Mouse (Mus musculus) hindbrain, postnatal 0 days (tissue): ENCODE results near the gene Accsl. TPM values are rescaled to one million over a fixed set of nuclear protein-coding genes. Genes with fewer than 3 reads are reported as not detected.

Source experiments
- ATAC-seq: fragments of 200-750 bp; cut with Nextera tagmentation; 2 replicates; pipeline ENCODE4 v1.8.0; 2017; ENCODE audit warnings: mild to moderate bottlenecking, moderate TSS enrichment, moderate library complexity
- DNase-seq: peaks from one replicate; pipeline ENCODE4 v3.0.0-alpha.2; 2015; ENCODE audit warnings: low spot score
- H3K27ac ChIP-seq: fragments of 300-500 bp; sonication (generic); 2 replicates; pipeline ENCODE4 v1.5.1; 2014; ENCODE audit warnings: mild to moderate bottlenecking
- H3K27me3 ChIP-seq: fragments of 300-500 bp; sonication (generic); 2 replicates; pipeline ENCODE4 v1.6.1; 2014; ENCODE audit warnings: low read length, mixed read lengths; ENCODE audit not compliant: insufficient read depth
- H3K36me3 ChIP-seq: fragments of 300-500 bp; sonication (generic); 2 replicates; pipeline ENCODE4 v1.6.1; 2014; ENCODE audit warnings: low read length, mixed read lengths; ENCODE audit not compliant: insufficient read depth
- H3K4me1 ChIP-seq: fragments of 300-500 bp; sonication (generic); 2 replicates; pipeline ENCODE4 v1.6.1; 2014; ENCODE audit warnings: antibody characterized with exemption, low read length, mixed read lengths; ENCODE audit not compliant: insufficient read depth
- H3K4me2 ChIP-seq: fragments of 300-500 bp; sonication (generic); 2 replicates; pipeline ENCODE4 v1.6.1; 2014; ENCODE audit warnings: low read depth, mild to moderate bottlenecking, low read length, moderate library complexity, mixed read lengths
- H3K4me3 ChIP-seq: fragments of 300-500 bp; sonication (generic); 2 replicates; pipeline ENCODE4 v1.5.1; 2014; ENCODE audit warnings: low read length
- H3K9ac ChIP-seq: fragments of 300-500 bp; sonication (generic); replicated peaks from 2 replicates; pipeline ENCODE4 v1.6.1; 2014; ENCODE audit warnings: mild to moderate bottlenecking, low read length, moderate library complexity, mixed read lengths
- H3K9me3 ChIP-seq: fragments of 300-500 bp; sonication (generic); 2 replicates; pipeline ENCODE4 v1.6.1; 2016; ENCODE audit warnings: low read length, mixed read lengths
- CTCF ChIP-seq: IDR thresholded peaks from 2 replicates; pipeline ENCODE4 v1.5.1; 2016; ENCODE audit warnings: antibody characterized with exemption, control low read depth, low read depth
- whole genome bisulfite sequencing: fragments of 180-500 bp; shearing (Covaris S2); extraction: QIAGEN DNeasy Blood & Tissue Kit; methylation state at CpG from one replicate; pipeline ENCODE4 v1.1.7; 2014; 5-methylcytosine and 5-hydroxymethylcytosine counted together
- polyA plus RNA-seq: library from polyadenylated mRNA; unstranded; fragments of >200 nt; fragmentation: Nextera tagmentation; extraction: Ambion mirVana; gene quantifications from 2 replicates; pipeline ENCODE4 v1.2.1, GENCODE M21; 2015
- total RNA-seq: library from RNA; depleted of rRNA; stranded (reverse); fragments of >200 nt; gene quantifications from 2 replicates; pipeline ENCODE4 v1.2.3, GENCODE M21; 2014

Accsl gene
- total and polyA plus RNA-seq, 2 experiments from 2014 or later, result 0.30 TPM; not detected in 1

DNA sequence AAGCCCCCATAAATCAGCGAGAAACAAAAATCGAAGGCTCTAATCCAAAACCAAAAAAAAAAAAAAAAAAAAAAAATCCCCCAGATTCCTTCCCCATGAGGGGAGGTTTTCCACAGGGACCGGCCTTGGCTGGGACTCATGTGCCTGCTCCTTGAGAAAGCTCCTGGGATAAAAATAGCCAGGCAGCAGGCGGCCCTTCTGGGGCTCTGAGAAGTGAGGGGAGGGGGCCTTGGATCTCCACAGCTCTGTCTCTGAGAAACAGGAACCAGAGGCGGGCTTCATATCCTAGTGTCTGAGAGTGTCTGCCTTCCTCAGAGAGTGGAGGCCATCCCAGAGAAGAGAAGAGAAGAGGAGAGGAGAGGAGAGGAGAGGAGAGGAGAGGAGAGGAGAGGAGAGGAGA, 8.0 kb upstream of the Accsl start:
- H3K36me3 ChIP-seq, result no peaks in the 10 kb centered on the region
- H3K9ac ChIP-seq, result no peak overlapping the region
- peaks cover 6% of the 10 kb centered on the region for H3K4me1 ChIP-seq
- TF ChIP-seq CTCF, result no peak
- H3K4me3 ChIP-seq, result no peak overlapping the region
- no peaks in the 10 kb centered on the region for H3K27me3 ChIP-seq
- H3K4me2 ChIP-seq, result no peak overlapping the region
- no peak overlapping the region for H3K27ac ChIP-seq
- no peaks in the 10 kb centered on the region for H3K9me3 ChIP-seq
- no peak for DNase-seq
- 74% methylated on average over 5 of the region's 5 CpGs for WGBS
- no peak for ATAC-seq

- 69% methylated on average over 3 of the region's 3 CpGs for WGBS
- no peak for TF ChIP-seq CTCF
- ATAC-seq, result 0 out of 2 replicates have a peak, but pooled peaks have one; percentile 31
- H3K4me2 ChIP-seq, result no peak overlapping the region
- H3K9me3 ChIP-seq, result no peaks in the 10 kb centered on the region
- H3K27me3 ChIP-seq, result no peaks in the 10 kb centered on the region
- no peak overlapping the region for H3K4me3 ChIP-seq
- no peaks in the 10 kb centered on the region for H3K36me3 ChIP-seq
- no peak overlapping the region for H3K9ac ChIP-seq
- H3K27ac ChIP-seq, result no peak overlapping the region
- DNase-seq, result peak; percentile 37
- H3K4me1 ChIP-seq, result peaks cover 6% of the 10 kb centered on the region
These were observed 5.6 kb upstream of the Accsl start for GRCm38 (mm10) chr2:93874606-93875005.

- no peaks in the 10 kb centered on the region for H3K27me3 ChIP-seq
- no peak overlapping the region; the same call in 1 of the 2 replicates for H3K9ac ChIP-seq
- DNase-seq (no peak), ATAC-seq (no peak)
- 31% methylated on average over 2 of the region's 2 CpGs for WGBS
- H3K4me2 ChIP-seq, result no peak overlapping the region
- H3K9me3 ChIP-seq, result no peaks in the 10 kb centered on the region
- H3K36me3 ChIP-seq, result no peaks in the 10 kb centered on the region
- H3K4me3 ChIP-seq, result no peak overlapping the region
- peaks cover 6% of the 10 kb centered on the region for H3K4me1 ChIP-seq
- no peak for TF ChIP-seq CTCF
- H3K27ac ChIP-seq, result no peak overlapping the region
These were observed 5.2 kb upstream of the Accsl start for GRCm38 (mm10) chr2:93874227-93874514.

- no peak for ATAC-seq
- no peaks in the 10 kb centered on the region for H3K36me3 ChIP-seq
- H3K4me2 ChIP-seq, result no peak overlapping the region
- 19% methylated on average over 12 of the region's 12 CpGs for WGBS
- 0 out of 2 replicates have a peak overlapping the region, but pooled peaks have one; percentile 17 for H3K27ac ChIP-seq
- peak; percentile 34 for DNase-seq
- no peak for TF ChIP-seq CTCF
- no peaks in the 10 kb centered on the region for H3K27me3 ChIP-seq
- H3K4me3 ChIP-seq, result no peak overlapping the region
- H3K9ac ChIP-seq, result no peak overlapping the region; the same call in 1 of the 2 replicates
- peaks cover 6% of the 10 kb centered on the region for H3K4me1 ChIP-seq
- H3K9me3 ChIP-seq, result no peaks in the 10 kb centered on the region
These were observed 4.7 kb upstream of the Accsl start for GRCm38 (mm10) chr2:93873449-93874226.

DNA sequence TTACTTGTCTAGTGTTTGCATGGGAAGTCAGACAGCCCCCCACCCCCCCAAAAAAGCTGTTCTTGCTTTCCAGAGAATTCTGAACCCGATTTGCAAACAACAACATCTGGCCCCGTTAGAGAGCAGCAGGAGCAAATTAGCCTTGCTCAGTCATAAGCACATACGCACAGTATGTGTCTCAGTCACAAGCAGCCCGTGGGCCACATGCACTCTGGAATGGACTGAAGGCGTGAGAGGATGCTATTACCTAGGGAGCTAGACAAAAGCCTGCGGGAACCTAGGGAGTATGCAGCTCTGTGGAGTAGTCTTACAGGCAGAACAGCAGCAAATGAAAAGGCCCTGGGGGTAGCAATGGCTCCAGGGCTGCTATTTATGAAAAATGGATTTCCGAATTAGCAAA, 3.3 kb upstream of the Accsl start:
- Histone ChIP-seq H3K4me1 (peaks cover 6% of the 10 kb centered on the region), H3K4me2 (no peak overlapping the region), H3K4me3 (no peak overlapping the region), H3K27ac (no peak overlapping the region), H3K27me3 (no peaks in the 10 kb centered on the region), H3K9me3 (no peaks in the 10 kb centered on the region), H3K36me3 (no peaks in the 10 kb centered on the region), H3K9ac (no peak overlapping the region)
- TF ChIP-seq CTCF, result no peak
- DNase-seq (peak; percentile 23), ATAC-seq (no peak)
- WGBS, result 48% methylated on average over 7 of the region's 7 CpGs

- 91% methylated on average over 4 of the region's 4 CpGs for WGBS
- no peak overlapping the region for H3K9ac ChIP-seq
These were observed 2.5 kb upstream of the Accsl start for GRCm38 (mm10) chr2:93871411-93871925.

GRCm38 (mm10) chr2:93870842-93871241, 1.9 kb upstream of the Accsl start:
- Histone ChIP-seq H3K9me3 (no peaks in the 10 kb centered on the region), H3K27ac (no peak overlapping the region), H3K4me1 (peaks cover 6% of the 10 kb centered on the region), H3K36me3 (no peaks in the 10 kb centered on the region), H3K4me3 (no peak overlapping the region), H3K4me2 (no peak overlapping the region), H3K9ac (no peak overlapping the region), H3K27me3 (no peaks in the 10 kb centered on the region)
- ATAC-seq, result peak; percentile 72
- peak; percentile 72 for TF ChIP-seq CTCF
- WGBS, result 41% methylated on average over 4 of the region's 4 CpGs
- peak; percentile 84 for DNase-seq

More at GRCm38 (mm10) chr2:93871411-93871925, 2.5 kb upstream of the Accsl start:
- Histone ChIP-seq H3K4me3 (no peak overlapping the region), H3K9me3 (no peaks in the 10 kb centered on the region), H3K4me1 (peaks cover 6% of the 10 kb centered on the region), H3K36me3 (no peaks in the 10 kb centered on the region), H3K4me2 (no peak overlapping the region), H3K27ac (no peak overlapping the region; the same call in 1 of the 2 replicates), H3K27me3 (no peaks in the 10 kb centered on the region)
- no peak for TF ChIP-seq CTCF
- ATAC-seq, result no peak
- DNase-seq, result no peak
